Mouse (Mus musculus) C2C12 (cell line): ENCODE measurements around the gene Cacna2d4. TPM values are rescaled to one million over a fixed set of nuclear protein-coding genes. Genes with fewer than 3 reads are reported as not detected.

ENCODE experiments used
- H3K27me3 ChIP-seq: one replicate; pipeline ENCODE4 v1.6.1; 2011; ENCODE audit not compliant: control insufficient read depth, insufficient read depth, insufficient read length
- H3K36me3 ChIP-seq: one replicate; pipeline ENCODE4 v1.6.1; 2011; ENCODE audit not compliant: control insufficient read depth, insufficient read depth
- H3K4me3 ChIP-seq: one replicate; pipeline ENCODE4 v1.5.1; 2011; ENCODE audit warnings: mild to moderate bottlenecking, control low read depth; ENCODE audit not compliant: poor library complexity, insufficient read depth, severe bottlenecking
- H3K79me2 ChIP-seq: one replicate; pipeline ENCODE4 v1.6.1; 2011; ENCODE audit not compliant: control insufficient read depth, insufficient read depth
- H3K79me3 ChIP-seq: one replicate; pipeline ENCODE4 v1.6.1; 2011; ENCODE audit warnings: low read depth, control low read depth
- H3ac ChIP-seq: one replicate; pipeline ENCODE3; 2011; ENCODE audit warnings: low read depth; ENCODE audit not compliant: control insufficient read depth, insufficient read length
- CEBPB ChIP-seq: IDR thresholded peaks from one replicate; pipeline ENCODE4 v1.6.1; 2011; ENCODE audit warnings: low read depth, mild to moderate bottlenecking, control low read depth, moderate library complexity
- CTCF ChIP-seq: IDR thresholded peaks from one replicate; pipeline ENCODE4 v1.5.1; 2011; ENCODE audit not compliant: control insufficient read depth, insufficient read depth, insufficient read length
- FOSL1 ChIP-seq: IDR thresholded peaks from one replicate; pipeline ENCODE4 v1.8.0; 2011; ENCODE audit warnings: mild to moderate bottlenecking, low read length; ENCODE audit not compliant: poor library complexity, insufficient read depth, severe bottlenecking
- MAX ChIP-seq: IDR thresholded peaks from one replicate; pipeline ENCODE4 v1.6.1; 2011; ENCODE audit warnings: mild to moderate bottlenecking, control low read depth
- MYOD1 ChIP-seq: IDR thresholded peaks from one replicate; pipeline ENCODE4 v1.6.1; 2011; ENCODE audit warnings: low read depth; ENCODE audit not compliant: control insufficient read depth, insufficient read length
- MYOG ChIP-seq: IDR thresholded peaks from one replicate; pipeline ENCODE4 v1.6.1; 2011; ENCODE audit not compliant: control insufficient read depth, insufficient read length; ENCODE audit errors: extremely low read depth
- USF1 ChIP-seq: IDR thresholded peaks from one replicate; pipeline ENCODE4 v1.6.1; 2011; ENCODE audit warnings: low read depth, mild to moderate bottlenecking, control low read depth, moderate library complexity
- polyA plus RNA-seq: library from polyadenylated mRNA; unstranded; fragments of >200 nt; fragmentation: generic; extraction: Trizol; gene quantifications from one replicate; pipeline ENCODE4 v1.2.1, GENCODE M21; 2012; ENCODE audit warnings: missing spikeins

The Cacna2d4 gene
- polyA plus RNA-seq, 1 experiment: not detected

DNA sequence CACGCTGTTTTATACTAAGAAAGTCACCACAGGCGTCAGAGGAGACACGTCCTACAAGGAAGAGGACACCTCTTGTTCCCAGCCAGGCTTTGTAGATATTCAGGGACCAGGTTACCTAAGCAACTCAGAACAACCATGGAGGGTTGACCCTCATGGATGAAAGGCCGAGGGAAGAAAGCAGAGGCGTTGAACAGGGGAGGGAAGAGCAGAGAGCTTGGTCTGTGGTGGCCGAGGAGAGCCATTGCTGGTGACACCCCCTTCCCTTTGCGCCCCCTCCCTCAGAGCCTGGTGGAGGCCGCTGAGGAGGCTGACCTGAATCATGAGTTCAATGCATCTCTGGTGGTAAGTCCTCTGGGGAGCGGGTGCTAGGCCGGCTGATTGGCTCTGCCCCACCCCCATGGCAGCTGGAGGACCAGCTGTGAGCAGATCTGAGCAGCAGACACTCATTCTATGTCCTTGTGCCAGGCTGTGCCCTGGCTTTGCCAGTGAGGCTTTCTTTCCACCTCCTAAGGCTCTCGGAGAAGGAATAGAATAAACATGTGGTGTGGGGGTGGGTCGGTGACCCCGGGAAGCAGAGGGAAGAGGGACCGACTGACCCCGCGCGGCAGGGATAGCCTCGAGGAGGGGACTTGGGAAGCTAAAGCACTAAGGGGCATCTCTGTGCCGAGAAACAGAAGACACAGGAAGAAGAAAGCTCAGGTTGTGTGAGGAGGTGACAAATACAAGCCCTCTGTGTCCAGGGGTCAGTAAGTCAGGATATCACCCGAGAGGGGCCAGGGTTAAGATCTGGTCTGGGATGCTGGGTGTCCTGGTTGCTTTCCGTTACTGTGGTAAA, 4.8 kb downstream of the Cacna2d4 start:
- H3K79me2 ChIP-seq: no peaks in the 10 kb centered on the region
- H3K79me3 ChIP-seq: no peaks in the 10 kb centered on the region
- H3K36me3 ChIP-seq: no peaks in the 10 kb centered on the region
- H3K4me3 ChIP-seq: no peak overlapping the region
- no peak overlapping the region for H3ac ChIP-seq
- peaks cover 36% of the 10 kb centered on the region for H3K27me3 ChIP-seq
- TF ChIP-seq FOSL1: no peak
- TF ChIP-seq MYOG: no peak
- no peak for TF ChIP-seq MAX
- no peak for TF ChIP-seq USF1
- no peak for TF ChIP-seq CTCF
- no peak for TF ChIP-seq CEBPB
- TF ChIP-seq MYOD1: no peak

DNA sequence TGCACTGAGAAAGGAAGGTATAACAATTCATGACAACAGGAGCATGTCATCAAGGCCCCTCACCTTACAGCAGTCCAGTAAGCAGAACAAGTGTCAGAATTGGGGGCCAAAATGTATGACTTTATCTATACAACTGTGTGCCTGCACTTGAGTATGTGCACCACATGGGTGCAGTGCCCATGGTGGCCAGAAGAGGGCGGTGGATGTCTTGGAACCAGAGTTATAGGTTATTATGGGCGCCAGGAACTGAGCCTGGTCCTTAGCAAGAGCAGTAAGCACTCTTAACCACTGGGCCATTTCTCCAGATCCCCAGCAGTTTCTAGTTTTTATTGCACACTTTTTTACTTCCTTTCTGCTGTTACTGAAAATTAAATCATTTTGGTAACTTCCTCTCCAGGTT, 9.8 kb downstream of the Cacna2d4 start:
- Histone ChIP-seq H3K36me3 (no peaks in the 10 kb centered on the region), H3ac (no peak overlapping the region), H3K27me3 (peaks cover 13% of the 10 kb centered on the region), H3K79me2 (no peaks in the 10 kb centered on the region), H3K79me3 (no peaks in the 10 kb centered on the region), H3K4me3 (no peak overlapping the region)
- TF ChIP-seq CEBPB: no peak

DNA sequence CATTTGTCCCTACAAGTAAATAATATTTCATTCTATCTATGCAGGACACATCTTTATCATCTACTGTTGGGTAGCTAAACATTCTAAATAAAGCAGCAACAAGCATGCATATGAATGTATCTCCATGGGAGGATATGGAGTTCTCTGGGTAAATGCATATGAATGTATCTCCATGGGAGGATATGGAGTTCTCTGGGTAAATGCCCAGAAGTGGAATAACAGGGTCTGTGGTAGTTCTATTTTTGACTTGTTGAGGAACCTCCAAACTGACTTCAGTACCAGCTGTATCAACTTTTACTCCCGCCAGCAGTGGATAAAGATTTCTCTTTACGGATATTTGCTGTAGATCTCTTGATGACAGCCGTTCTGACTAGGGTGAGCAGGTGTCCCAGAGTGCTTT, 12.3 kb downstream of the Cacna2d4 start:
- Histone ChIP-seq H3ac (no peak overlapping the region), H3K36me3 (no peaks in the 10 kb centered on the region), H3K4me3 (no peak overlapping the region), H3K79me2 (no peaks in the 10 kb centered on the region), H3K79me3 (no peaks in the 10 kb centered on the region), H3K27me3 (no peaks in the 10 kb centered on the region)
- TF ChIP-seq MAX: no peak
- no peak for TF ChIP-seq USF1

DNA sequence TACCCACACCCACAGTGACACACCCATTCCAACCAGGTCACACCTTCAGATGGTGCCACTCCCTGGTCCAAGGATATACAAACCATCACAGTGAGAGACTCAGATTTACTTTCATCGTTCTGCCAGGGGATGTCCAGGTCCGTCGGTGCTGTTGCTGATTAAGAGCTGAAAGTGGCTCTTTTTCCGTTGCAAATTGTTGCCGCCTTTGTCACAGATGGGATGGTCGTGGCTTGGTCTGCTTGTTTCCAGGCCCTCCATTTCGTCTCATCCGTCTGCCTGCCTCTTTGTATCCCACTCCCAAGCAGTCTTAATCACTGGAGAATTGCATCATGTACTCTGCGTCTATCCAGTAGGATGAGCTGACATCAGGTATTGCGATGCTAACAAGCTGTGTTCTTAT, 13.4 kb downstream of the Cacna2d4 start:
- H3K4me3 ChIP-seq: no peak overlapping the region
- H3ac ChIP-seq: no peak overlapping the region
- H3K79me3 ChIP-seq: no peaks in the 10 kb centered on the region
- TF ChIP-seq MYOD1: no peak
- no peak for TF ChIP-seq MAX
- TF ChIP-seq CTCF: no peak
- TF ChIP-seq USF1: no peak
- TF ChIP-seq FOSL1: no peak
- TF ChIP-seq CEBPB: no peak
- TF ChIP-seq MYOG: no peak
- no peaks in the 10 kb centered on the region for H3K27me3 ChIP-seq
- no peaks in the 10 kb centered on the region for H3K36me3 ChIP-seq
- no peaks in the 10 kb centered on the region for H3K79me2 ChIP-seq

DNA sequence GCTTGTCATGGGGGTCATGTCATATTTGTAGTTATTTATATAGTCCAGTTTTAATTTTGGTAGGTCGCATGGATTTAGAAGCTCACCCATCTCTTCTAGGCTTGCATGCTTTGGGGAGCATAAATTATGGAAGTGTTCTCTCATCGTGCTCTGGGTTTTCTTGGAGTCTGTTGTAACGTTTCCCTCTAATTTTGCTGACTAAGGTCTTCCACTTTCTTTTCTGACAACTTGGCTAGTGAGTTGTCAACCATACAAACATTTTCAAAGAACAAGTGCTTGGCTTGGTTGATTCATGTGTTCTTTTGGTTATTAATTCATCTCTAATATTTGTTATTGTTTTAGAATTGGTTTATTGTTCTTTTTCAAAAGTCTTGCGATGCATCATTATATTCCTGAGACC, 15.4 kb downstream of the Cacna2d4 start:
- Histone ChIP-seq H3K27me3 (no peaks in the 10 kb centered on the region), H3K4me3 (no peak overlapping the region), H3K36me3 (no peaks in the 10 kb centered on the region), H3ac (no peak overlapping the region), H3K79me2 (no peaks in the 10 kb centered on the region), H3K79me3 (no peaks in the 10 kb centered on the region)
- TF ChIP-seq MAX: no peak
- no peak for TF ChIP-seq CTCF
- TF ChIP-seq MYOG: no peak
- no peak for TF ChIP-seq FOSL1
- TF ChIP-seq MYOD1: no peak
- no peak for TF ChIP-seq CEBPB
- TF ChIP-seq USF1: no peak

DNA sequence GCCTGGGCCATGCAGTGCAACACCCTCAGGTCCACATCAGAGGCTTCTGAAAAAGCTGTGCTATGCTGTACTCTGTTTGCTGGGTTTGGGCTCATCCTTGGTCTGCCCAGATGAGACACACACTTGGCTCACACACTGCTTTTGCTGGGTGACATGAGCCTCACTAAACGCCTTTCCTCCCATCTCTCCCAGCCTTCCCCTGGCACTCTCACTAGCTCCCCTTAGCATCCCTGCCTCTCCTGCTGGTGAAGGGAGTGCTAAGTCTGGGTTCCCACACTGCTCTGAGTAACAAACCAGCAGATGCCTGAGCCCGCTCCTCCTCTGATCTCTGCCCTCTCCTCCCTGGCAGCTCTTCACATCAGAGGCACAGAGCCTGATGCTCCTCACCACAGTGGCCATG, 40.4 kb downstream of the Cacna2d4 start:
- Histone ChIP-seq H3K36me3 (no peaks in the 10 kb centered on the region), H3K4me3 (no peak overlapping the region), H3ac (no peak overlapping the region), H3K27me3 (peaks cover 45% of the 10 kb centered on the region), H3K79me3 (no peaks in the 10 kb centered on the region), H3K79me2 (no peaks in the 10 kb centered on the region)
- TF ChIP-seq MYOG (no peak), USF1 (no peak), CTCF (no peak), FOSL1 (no peak), CEBPB (no peak), MYOD1 (no peak), MAX (no peak)
